Mouse (Mus musculus): Measurements from ENCODE around the gene Kdelc2.

DNA sequence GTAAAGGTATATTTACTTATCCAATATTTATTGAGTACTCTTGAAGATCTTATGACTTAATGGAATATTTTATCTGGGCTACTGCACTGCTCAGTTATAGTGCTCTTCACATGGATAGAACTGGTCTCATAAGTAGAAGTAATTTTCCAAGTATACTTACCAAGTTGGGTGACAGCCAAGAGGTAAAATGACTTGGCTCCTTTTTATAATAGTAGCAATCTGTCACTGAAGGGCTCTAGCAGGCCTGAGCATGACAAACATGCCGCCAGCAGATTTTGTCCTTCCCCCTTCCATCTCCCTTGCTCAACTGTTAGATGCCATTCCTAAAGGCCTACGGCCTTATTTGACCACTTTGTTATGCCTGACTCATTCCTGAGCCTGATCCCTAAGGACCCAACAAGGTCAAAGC, 25.1 kb downstream of the Kdelc2 start:
- TF ChIP-seq POLR2A (IDR thresholded peaks at IDR 0.05; ENCODE audit: low read depth, low read length): no peak
- no peak for TF ChIP-seq CTCF (IDR thresholded peaks at IDR 0.05; ENCODE audit: extremely low read depth, insufficient read depth, insufficient read length, insufficient replicate concordance)

Data from spleen, adult 2 months (tissue).